Mouse (Mus musculus) intestine, embryonic 16.5 days (tissue): ENCODE data around the gene Cers6. TPM values are rescaled to one million over a fixed set of nuclear protein-coding genes. Genes with fewer than 3 reads are reported as not detected.

Source experiments
- ATAC-seq: fragments of 200-750 bp; cut with Nextera tagmentation; 2 replicates; pipeline ENCODE4 v1.8.0; 2017; ENCODE audit warnings: moderate TSS enrichment, moderate library complexity
- H3K27ac ChIP-seq: fragments of 300-500 bp; sonication (generic); 2 replicates; pipeline ENCODE4 v1.5.1; 2014; ENCODE audit warnings: mild to moderate bottlenecking, low read length
- H3K27me3 ChIP-seq: fragments of 300-500 bp; sonication (generic); replicated peaks from 2 replicates; pipeline ENCODE4 v1.6.1; 2014; ENCODE audit warnings: low read length, control low read depth, mixed read lengths; ENCODE audit not compliant: control insufficient read depth, insufficient read depth
- H3K36me3 ChIP-seq: fragments of 300-500 bp; sonication (generic); 2 replicates; pipeline ENCODE4 v1.6.1; 2014; ENCODE audit warnings: low read length, control low read depth; ENCODE audit not compliant: control insufficient read depth, insufficient read depth
- H3K4me1 ChIP-seq: fragments of 300-500 bp; sonication (generic); 2 replicates; pipeline ENCODE4 v1.6.1; 2014; ENCODE audit warnings: low read length, control low read depth, mixed read lengths; ENCODE audit not compliant: control insufficient read depth, insufficient read depth
- H3K4me2 ChIP-seq: fragments of 300-500 bp; sonication (generic); 2 replicates; pipeline ENCODE4 v1.6.1; 2014; ENCODE audit warnings: low read depth, low read length, control low read depth
- H3K4me3 ChIP-seq: fragments of 300-500 bp; sonication (generic); 2 replicates; pipeline ENCODE4 v1.5.1; 2014; ENCODE audit warnings: mild to moderate bottlenecking, low read length
- H3K9ac ChIP-seq: fragments of 300-500 bp; sonication (generic); 2 replicates; pipeline ENCODE4 v1.6.1; 2014; ENCODE audit warnings: low read depth, low read length
- H3K9me3 ChIP-seq: fragments of 300-500 bp; sonication (generic); 2 replicates; pipeline ENCODE4 v1.6.1; 2016; ENCODE audit warnings: low read length, control low read depth; ENCODE audit not compliant: control insufficient read depth
- WGBS: fragments of 180-500 bp; shearing (Covaris S2); extraction: QIAGEN DNeasy Blood & Tissue Kit; methylation state at CpG from one replicate; pipeline ENCODE4 v1.1.7; 2014; 5-methylcytosine and 5-hydroxymethylcytosine counted together
- polyA plus RNA-seq: library from polyadenylated mRNA; unstranded; fragments of >200 nt; fragmentation: Nextera tagmentation; extraction: Ambion mirVana; gene quantifications from 2 replicates; pipeline ENCODE4 v1.2.1, GENCODE M21; 2015

Cers6 gene
- polyA plus RNA-seq, 1 experiment from 2014 or later = 39.6 TPM

DNA sequence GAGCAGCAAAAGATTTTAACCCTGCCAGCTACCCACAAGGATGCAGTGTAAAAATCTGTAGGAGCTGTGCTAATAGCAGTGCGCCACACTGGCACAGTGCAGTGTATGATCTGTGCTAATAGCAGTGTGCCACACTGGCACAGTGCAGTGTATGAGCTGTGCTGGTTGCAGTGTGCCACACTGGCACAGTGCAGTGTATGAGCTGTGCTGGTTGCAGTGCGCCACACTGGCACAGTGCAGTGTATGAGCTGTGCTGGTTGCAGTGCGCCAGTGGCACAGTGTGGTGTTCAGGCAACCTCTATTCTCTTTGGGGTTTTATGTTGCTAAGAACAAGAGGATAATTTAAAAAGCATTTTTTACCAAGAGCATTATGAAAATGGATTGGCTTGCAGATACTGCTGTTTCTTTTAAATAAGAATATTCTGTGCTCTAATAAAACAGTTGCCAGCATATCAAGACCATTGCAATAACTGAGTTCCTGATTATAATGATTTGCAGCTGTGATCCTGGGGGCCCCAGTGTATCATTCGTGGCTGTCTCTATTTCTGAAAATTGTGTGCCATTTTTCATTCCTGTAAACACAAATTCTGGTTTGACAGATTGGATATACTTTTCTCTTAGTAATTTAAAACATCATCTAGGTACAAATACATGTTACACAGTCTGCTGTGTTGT is 159.5 kb downstream of the Cers6 start:
- Histone ChIP-seq H3K9me3 (no peaks in the 10 kb centered on the region), H3K36me3 (no peaks in the 10 kb centered on the region), H3K4me3 (no peak overlapping the region), H3K27me3 (no peaks in the 10 kb centered on the region), H3K27ac (no peak overlapping the region), H3K9ac (no peak overlapping the region), H3K4me1 (0 out of 2 replicates have a peak, but pooled peaks cover 2% of the 10 kb centered on the region), H3K4me2 (no peak overlapping the region)
- no peak for ATAC-seq
- WGBS = 80% methylated on average over 4 of the region's 4 CpGs

DNA sequence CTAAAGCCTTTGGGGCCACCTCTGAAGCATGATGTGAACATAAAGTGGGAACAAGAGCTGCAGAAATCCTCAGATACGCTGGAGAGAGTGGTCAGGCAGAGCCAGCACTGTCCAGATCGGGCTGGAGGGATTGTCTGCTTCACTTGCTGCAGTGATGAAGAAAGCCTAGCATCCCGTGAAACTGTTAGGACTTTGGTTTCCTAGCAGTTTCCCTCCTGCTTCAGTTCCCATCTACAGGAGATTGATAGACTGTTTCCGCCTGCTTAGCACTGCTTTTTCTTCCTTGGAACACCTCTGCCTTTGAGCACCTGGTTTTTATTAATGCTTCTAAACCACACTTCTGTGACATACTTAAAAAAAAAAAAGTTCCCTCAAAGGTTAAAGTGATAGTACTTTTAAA is 160.3 kb downstream of the Cers6 start:
- H3K27me3 ChIP-seq = no peaks in the 10 kb centered on the region
- H3K9me3 ChIP-seq = no peaks in the 10 kb centered on the region
- 0 out of 2 replicates have a peak, but pooled peaks cover 2% of the 10 kb centered on the region for H3K4me1 ChIP-seq
- no peak overlapping the region for H3K4me3 ChIP-seq
- WGBS = 46% methylated on average over 4 of the region's 4 CpGs
- H3K36me3 ChIP-seq = no peaks in the 10 kb centered on the region
- no peak overlapping the region for H3K4me2 ChIP-seq
- no peak for ATAC-seq
- H3K9ac ChIP-seq = no peak overlapping the region
- no peak overlapping the region for H3K27ac ChIP-seq

DNA sequence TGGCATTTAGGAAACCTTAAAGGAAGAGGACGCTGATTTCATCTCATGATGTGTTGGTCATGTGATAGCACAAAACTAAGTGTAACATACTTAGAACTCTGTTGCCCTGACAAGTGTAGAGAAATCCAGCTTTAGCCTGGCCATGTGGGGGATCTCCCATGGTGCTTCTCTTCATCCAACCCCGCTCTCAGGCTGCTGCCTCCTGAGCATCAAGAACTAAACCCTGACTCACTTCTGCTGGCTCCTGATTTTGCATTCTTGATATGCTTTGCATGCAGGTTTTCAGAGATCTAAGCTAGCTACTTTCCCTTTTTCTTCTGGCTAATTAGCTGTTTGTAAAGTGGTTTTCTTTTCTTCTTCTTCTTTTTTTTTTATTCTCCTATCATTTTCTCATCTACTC is 163.6 kb downstream of the Cers6 start:
- H3K4me3 ChIP-seq = no peak overlapping the region
- no peak overlapping the region for H3K27ac ChIP-seq
- 88% methylated on average over 2 of the region's 2 CpGs for WGBS

DNA sequence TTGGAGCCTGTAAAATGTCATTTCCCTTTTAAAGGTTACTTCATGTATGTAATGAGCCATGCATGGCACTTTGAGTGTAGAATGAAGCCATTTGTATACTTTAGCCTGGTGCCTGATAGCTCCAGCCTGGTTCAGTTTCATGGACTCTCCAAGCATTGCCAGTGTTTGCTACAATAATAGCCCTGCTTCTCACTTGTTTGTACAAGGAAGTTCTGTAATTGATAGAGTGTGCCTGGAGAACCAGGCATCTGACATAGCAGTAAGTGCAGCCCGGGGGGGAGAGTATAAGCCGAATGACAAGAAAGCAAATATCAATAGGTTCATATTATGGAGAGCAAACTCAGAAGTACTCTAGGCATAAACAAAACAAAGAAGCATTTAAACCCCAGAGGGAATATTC is 171.3 kb downstream of the Cers6 start:
- peak; percentile 55; the same call in 1 of the 2 replicates for ATAC-seq
- Histone ChIP-seq H3K4me3 (no peak overlapping the region), H3K4me2 (no peak overlapping the region), H3K27ac (no peak overlapping the region), H3K9me3 (no peaks in the 10 kb centered on the region), H3K4me1 (no peaks in the 10 kb centered on the region; the same call in 1 of the 2 replicates), H3K36me3 (0 out of 2 replicates have a peak, but pooled peaks cover 3% of the 10 kb centered on the region), H3K9ac (no peak overlapping the region), H3K27me3 (no peaks in the 10 kb centered on the region)
- 15% methylated on average over 2 of the region's 2 CpGs for WGBS

More for the DNA sequence above, 163.6 kb downstream of the Cers6 start:
- Histone ChIP-seq H3K9me3 (no peaks in the 10 kb centered on the region), H3K4me2 (no peak overlapping the region), H3K36me3 (0 out of 2 replicates have a peak, but pooled peaks cover 3% of the 10 kb centered on the region), H3K27me3 (no peaks in the 10 kb centered on the region), H3K4me1 (0 out of 2 replicates have a peak, but pooled peaks cover 2% of the 10 kb centered on the region), H3K9ac (no peak overlapping the region)
- ATAC-seq = no peak

DNA sequence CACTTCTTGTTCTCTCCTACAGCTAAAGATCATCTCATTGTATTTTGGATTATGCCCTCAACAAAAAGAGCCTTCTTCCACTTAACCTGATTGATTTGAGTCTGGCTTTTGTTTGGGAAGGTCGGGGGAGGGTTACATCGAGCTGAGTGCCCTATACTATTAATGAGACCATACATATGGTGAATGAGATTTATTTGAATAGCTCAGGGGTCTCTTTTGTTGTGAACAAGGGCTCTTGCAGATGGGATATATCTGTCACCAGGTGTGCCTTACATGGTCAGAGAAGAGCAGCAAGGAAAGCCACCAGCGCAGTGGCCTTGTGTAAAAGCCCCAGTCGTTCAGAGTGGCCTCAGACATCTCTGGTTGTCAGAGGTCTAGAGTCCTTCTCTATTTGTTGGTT is 174.2 kb downstream of the Cers6 start:
- no peak overlapping the region for H3K4me2 ChIP-seq
- ATAC-seq = no peak
- H3K9me3 ChIP-seq = no peaks in the 10 kb centered on the region
- no peak overlapping the region for H3K4me3 ChIP-seq
- no peak overlapping the region for H3K27ac ChIP-seq
- H3K4me1 ChIP-seq = no peaks in the 10 kb centered on the region; the same call in 1 of the 2 replicates
- H3K36me3 ChIP-seq = no peaks in the 10 kb centered on the region
- no peaks in the 10 kb centered on the region for H3K27me3 ChIP-seq
- no peak overlapping the region for H3K9ac ChIP-seq
- WGBS = 49% methylated on average over 4 of the region's 4 CpGs

DNA sequence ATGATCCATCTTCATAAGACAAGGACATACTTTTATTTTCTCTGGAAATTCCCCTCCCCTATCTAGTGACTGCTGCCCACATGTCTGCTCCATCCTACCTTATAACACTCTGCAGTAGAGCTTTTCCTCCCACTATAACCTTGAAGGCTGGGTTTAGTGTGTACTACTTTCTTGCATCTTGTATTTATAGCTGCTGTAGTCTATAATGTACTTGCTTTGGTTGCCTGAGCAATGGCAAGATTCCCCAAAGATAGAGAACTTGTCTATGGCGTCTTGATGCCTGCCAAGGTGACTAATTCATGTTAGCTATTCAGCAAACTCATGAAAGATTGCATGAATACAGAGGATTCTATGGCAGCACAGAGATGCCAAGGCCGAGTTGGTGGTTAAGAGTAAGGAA is 176.1 kb downstream of the Cers6 start:
- Histone ChIP-seq H3K4me2 (no peak overlapping the region), H3K27ac (no peak overlapping the region), H3K9ac (no peak overlapping the region), H3K4me3 (no peak overlapping the region), H3K36me3 (no peaks in the 10 kb centered on the region), H3K4me1 (no peaks in the 10 kb centered on the region; the same call in 1 of the 2 replicates), H3K9me3 (no peaks in the 10 kb centered on the region), H3K27me3 (no peaks in the 10 kb centered on the region)
- 90% methylated on average over 2 of the region's 2 CpGs for WGBS
- ATAC-seq = no peak

DNA sequence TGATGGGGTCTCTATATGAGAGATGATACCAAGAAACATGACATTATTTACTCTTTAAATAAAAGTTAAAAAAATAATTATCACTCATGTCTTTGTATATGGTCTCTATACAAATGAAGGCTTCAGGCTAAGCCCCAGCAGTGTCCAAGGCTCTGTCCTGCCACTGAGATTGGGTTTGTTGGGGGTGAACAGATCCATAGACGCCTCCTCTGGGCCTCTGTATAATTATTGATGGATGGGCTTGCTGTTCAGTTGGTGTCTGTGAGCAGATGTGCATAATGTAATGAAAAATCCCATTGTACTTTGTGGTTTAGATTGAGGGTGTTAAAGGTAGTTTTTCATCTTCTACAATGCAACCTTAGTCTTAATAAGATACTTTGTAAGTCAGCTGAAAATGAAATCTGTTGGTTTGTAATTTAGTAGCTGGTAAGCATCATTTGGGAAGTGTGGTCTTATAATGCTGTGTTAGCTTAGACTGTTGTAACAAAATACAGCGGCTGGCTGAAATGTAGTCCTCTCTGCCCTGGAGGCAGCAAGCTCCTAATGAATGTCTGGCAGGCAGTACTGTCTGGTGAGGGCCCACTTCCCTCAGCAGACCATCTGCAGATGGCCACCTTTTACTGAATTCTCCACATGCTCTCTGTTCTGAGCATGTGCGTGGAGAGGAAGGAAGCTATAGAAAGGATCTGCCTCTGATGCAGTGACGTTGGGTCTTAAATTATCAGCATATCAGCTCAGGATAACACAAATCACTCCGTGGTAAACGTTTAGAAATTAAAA is 181.3 kb downstream of the Cers6 start:
- Histone ChIP-seq H3K4me2 (no peak overlapping the region), H3K27ac (no peak overlapping the region), H3K9ac (no peak overlapping the region), H3K9me3 (no peaks in the 10 kb centered on the region), H3K4me1 (peaks cover 9% of the 10 kb centered on the region; the same call in 1 of the 2 replicates), H3K36me3 (no peaks in the 10 kb centered on the region; the same call in 1 of the 2 replicates), H3K4me3 (no peak overlapping the region), H3K27me3 (no peaks in the 10 kb centered on the region)
- WGBS = 50% methylated on average over 6 of the region's 6 CpGs
- peak; percentile 51 for ATAC-seq

DNA sequence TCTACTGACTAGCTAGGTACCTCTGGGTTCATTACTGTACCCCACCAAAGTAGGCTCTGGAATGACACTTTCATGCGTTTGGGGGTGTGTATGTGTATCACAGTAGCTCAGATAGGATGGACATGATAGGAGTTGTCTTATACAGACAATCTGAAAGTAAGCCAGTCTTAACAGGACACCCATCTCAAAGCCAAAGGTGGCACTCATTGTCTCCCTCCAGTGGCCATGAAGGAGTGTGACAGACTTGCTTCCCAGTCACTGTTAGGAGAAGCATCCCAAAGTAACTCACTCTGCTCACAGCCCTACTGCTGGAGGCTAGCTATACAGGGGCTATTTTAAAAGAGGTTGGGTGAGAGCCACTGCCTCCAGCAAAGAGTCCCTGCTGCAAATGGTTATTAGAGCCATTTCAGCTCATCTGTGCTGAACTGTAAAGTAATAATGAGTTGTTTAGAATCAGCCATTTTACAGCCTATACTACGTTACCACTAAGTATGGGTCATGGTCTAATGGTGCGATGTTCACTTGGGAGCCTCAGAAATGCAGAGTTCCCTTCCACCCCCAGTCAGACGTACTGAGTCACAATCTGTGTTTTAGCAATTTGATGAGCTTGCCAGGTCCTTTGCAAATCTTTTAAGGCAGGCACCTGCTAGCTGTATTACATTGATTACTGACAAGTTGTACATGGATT is 182.3 kb downstream of the Cers6 start:
- H3K9ac ChIP-seq = no peak overlapping the region
- no peaks in the 10 kb centered on the region for H3K9me3 ChIP-seq
- WGBS = 69% methylated on average over 4 of the region's 4 CpGs
- ATAC-seq = peak; percentile 48
- no peaks in the 10 kb centered on the region for H3K27me3 ChIP-seq
- peaks cover 12% of the 10 kb centered on the region; the same call in 1 of the 2 replicates for H3K4me1 ChIP-seq
- no peaks in the 10 kb centered on the region; the same call in 1 of the 2 replicates for H3K36me3 ChIP-seq
- no peak overlapping the region for H3K4me3 ChIP-seq
- H3K27ac ChIP-seq = no peak overlapping the region
- H3K4me2 ChIP-seq = no peak overlapping the region

DNA sequence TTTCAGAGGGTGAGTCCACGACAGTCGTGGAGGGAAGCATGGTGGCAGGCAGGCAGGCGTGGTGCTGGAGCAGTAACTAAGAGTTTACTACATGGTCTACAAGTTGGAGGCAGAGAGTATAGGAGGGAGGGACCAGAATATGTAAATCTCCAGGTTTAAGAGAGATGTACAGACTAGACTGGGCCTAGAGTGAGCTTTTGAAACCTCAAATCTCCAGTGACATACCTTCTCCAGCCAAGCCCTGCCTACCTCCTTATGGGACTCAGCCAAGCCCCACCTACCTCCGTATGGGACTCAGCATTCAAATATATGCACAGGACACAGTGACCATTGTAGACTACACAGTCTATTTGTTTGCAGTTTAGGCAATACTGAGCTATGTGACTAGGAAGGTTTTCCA is 184.7 kb downstream of the Cers6 start:
- Histone ChIP-seq H3K9ac (no peak overlapping the region), H3K4me1 (peaks cover 23% of the 10 kb centered on the region; the same call in 1 of the 2 replicates), H3K36me3 (no peaks in the 10 kb centered on the region; the same call in 1 of the 2 replicates), H3K27me3 (no peaks in the 10 kb centered on the region), H3K9me3 (no peaks in the 10 kb centered on the region), H3K4me2 (no peak overlapping the region), H3K27ac (no peak overlapping the region), H3K4me3 (no peak overlapping the region)
- ATAC-seq = no peak
- 80% methylated on average over 4 of the region's 4 CpGs for WGBS
